Mouse (Mus musculus): ENCODE data around the gene Gm10591.
"Not testable (repeated sequence)": the region's sequence is repeated elsewhere in the genome, so short reads cannot be mapped to it uniquely, and the experiment has no call there.

The Gm10591 gene

DNA sequence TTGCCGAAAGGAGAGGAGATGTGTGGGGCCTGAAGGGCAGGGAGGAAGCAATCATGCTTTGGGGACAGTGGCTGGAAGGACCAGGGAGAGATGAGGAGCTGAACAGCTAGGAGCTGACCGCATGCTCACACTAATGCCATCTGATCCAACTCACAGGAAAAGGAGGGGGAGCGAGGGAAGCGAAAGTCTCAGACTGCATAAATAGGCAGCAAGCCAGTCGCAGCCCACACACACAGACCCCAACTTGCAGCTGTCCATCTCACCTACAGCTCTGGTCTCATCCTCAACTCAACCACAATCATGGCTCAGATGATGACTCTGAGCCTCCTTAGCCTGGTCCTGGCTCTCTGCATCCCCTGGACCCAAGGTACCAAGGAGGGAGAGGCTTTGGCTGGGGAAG is at the start of gene Gm10591:
Gene Gm10591, plus strand, starts transcription at position 301 of the 400 bp plus-strand sequence.
- DNase-seq (ENCODE audit: low spot score), result not testable (repeated sequence)

- not testable (repeated sequence) for DNase-seq (ENCODE audit: low spot score)
These were observed 17.4 kb downstream of the Gm10591 start, which contains the start of gene Gm2564 for GRCm38 (mm10) chr4:42629419-42629818. TSS of gene Gm2564 (plus strand) at chr4:42629719.

DNA sequence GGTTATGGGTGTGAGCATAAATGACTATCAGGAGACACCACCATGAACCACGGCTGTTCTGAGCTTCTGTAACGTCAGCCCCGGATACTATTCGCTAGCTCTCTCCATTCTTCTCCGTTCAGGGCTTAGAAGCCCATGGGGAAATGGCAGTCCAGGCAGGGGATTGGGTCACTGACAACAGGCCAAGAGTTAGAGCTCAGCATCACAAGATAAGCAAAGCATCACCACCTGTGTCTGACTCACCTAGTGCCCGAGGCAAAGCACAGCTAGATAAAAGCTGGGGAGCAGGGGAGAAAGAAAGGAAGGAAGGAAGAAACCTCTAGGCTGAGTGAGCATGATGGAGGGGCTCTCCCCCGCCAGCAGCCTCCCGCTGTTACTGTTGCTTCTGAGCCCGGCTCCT is 43.0 kb downstream of the Gm10591 start, which contains the start of gene Ccl27b:
Gene Ccl27b, plus strand, starts transcription at position 301 of the 400 bp plus-strand sequence.
- not testable (repeated sequence) for DNase-seq (ENCODE audit: low spot score)

GRCm38 (mm10) chr4:42661793-42662192 is 49.8 kb downstream of the Gm10591 start, which contains the start of gene Il11ra2:
TSS of gene Il11ra2 (minus strand) at chr4:42661893.
- not testable (repeated sequence) for DNase-seq (ENCODE audit: low spot score)

All from left cerebral cortex, adult 11 months (tissue).